Mouse (Mus musculus): Measurements from ENCODE around the gene Pld2. TPM values are rescaled to one million over a fixed set of nuclear protein-coding genes. Genes with fewer than 3 reads are reported as not detected.
"Not testable (repeated sequence)": the region's sequence is repeated elsewhere in the genome, so short reads cannot be mapped to it uniquely, and the experiment has no call there.

Gene Pld2
- polyA plus RNA-seq, 1 experiment from 2014 or later = 2.0 TPM

- 77% methylated on average over 7 of the region's 7 CpGs for WGBS
- Histone ChIP-seq H3K9me3 (replicated peaks) (no peaks in the 10 kb centered on the region), H3K27me3 (ENCODE audit: low read depth, poor library complexity, severe bottlenecking) (no peaks in the 10 kb centered on the region), H3K4me3 (no peak overlapping the region), H3K27ac (no peak overlapping the region), H3K4me1 (peaks cover 43% of the 10 kb centered on the region), H3K36me3 (peaks cover 16% of the 10 kb centered on the region)
- DNase-seq (ENCODE audit: low spot score) = no peak
Observed at GRCm38 (mm10) chr11:70566586-70566985, 26.7 kb downstream of the Pld2 start.

- H3K27ac ChIP-seq; H3K4me3 ChIP-seq; H3K27me3 ChIP-seq (ENCODE audit: low read depth, poor library complexity, severe bottlenecking); DNase-seq (ENCODE audit: low spot score); H3K9me3 ChIP-seq (replicated peaks): not testable (repeated sequence)
- Histone ChIP-seq H3K36me3 (peaks cover 20% of the 10 kb centered on the region), H3K4me1 (peaks cover 20% of the 10 kb centered on the region)
- 93% methylated on average over 1 of the region's 1 CpGs for WGBS
Observed at GRCm38 (mm10) chr11:70570614-70571013, 30.8 kb downstream of the Pld2 start.

GRCm38 (mm10) chr11:70571641-70572040, 31.8 kb downstream of the Pld2 start:
- H3K9me3 ChIP-seq (replicated peaks) = no peaks in the 10 kb centered on the region
- H3K36me3 ChIP-seq = peaks cover 18% of the 10 kb centered on the region
- H3K27ac ChIP-seq = no peak overlapping the region
- H3K27me3 ChIP-seq (ENCODE audit: low read depth, poor library complexity, severe bottlenecking) = no peaks in the 10 kb centered on the region
- DNase-seq (ENCODE audit: low spot score) = no peak
- H3K4me3 ChIP-seq = no peak overlapping the region
- H3K4me1 ChIP-seq = peaks cover 10% of the 10 kb centered on the region
- 85% methylated on average over 1 of the region's 1 CpGs for WGBS

GRCm38 (mm10) chr11:70572348-70572902, 32.6 kb downstream of the Pld2 start:
- WGBS = 74% methylated on average over 5 of the region's 5 CpGs
- H3K4me1 ChIP-seq = 0 out of 2 replicates have a peak, but pooled peaks cover 4% of the 10 kb centered on the region
- H3K9me3 ChIP-seq (replicated peaks) = no peaks in the 10 kb centered on the region
- no peaks in the 10 kb centered on the region for H3K27me3 ChIP-seq (ENCODE audit: low read depth, poor library complexity, severe bottlenecking)
- peaks cover 13% of the 10 kb centered on the region for H3K36me3 ChIP-seq
- DNase-seq (ENCODE audit: low spot score) = no peak
- H3K4me3 ChIP-seq = no peak overlapping the region
- no peak overlapping the region for H3K27ac ChIP-seq

GRCm38 (mm10) chr11:70573872-70574271, 34.0 kb downstream of the Pld2 start:
- no peak for DNase-seq (ENCODE audit: low spot score)
- WGBS = 91% methylated on average over 6 of the region's 6 CpGs
- Histone ChIP-seq H3K4me1 (0 out of 2 replicates have a peak, but pooled peaks cover 4% of the 10 kb centered on the region), H3K36me3 (0 out of 2 replicates have a peak, but pooled peaks cover 4% of the 10 kb centered on the region), H3K4me3 (no peak overlapping the region), H3K27me3 (ENCODE audit: low read depth, poor library complexity, severe bottlenecking) (no peaks in the 10 kb centered on the region), H3K27ac (no peak overlapping the region), H3K9me3 (replicated peaks) (no peaks in the 10 kb centered on the region)

GRCm38 (mm10) chr11:70577201-70577600, 37.3 kb downstream of the Pld2 start:
- DNase-seq (ENCODE audit: low spot score) = no peak
- no peak overlapping the region for H3K27ac ChIP-seq
- WGBS = 95% methylated on average over 3 of the region's 3 CpGs
- H3K4me1 ChIP-seq = peaks cover 22% of the 10 kb centered on the region
- H3K9me3 ChIP-seq (replicated peaks) = no peaks in the 10 kb centered on the region
- peaks cover 6% of the 10 kb centered on the region for H3K36me3 ChIP-seq
- no peaks in the 10 kb centered on the region for H3K27me3 ChIP-seq (ENCODE audit: low read depth, poor library complexity, severe bottlenecking)
- H3K4me3 ChIP-seq = no peak overlapping the region

- DNase-seq (ENCODE audit: low spot score) = no peak
- H3K4me3 ChIP-seq = no peak overlapping the region
- H3K27ac ChIP-seq = no peak overlapping the region
- 93% methylated on average over 6 of the region's 6 CpGs for WGBS
- peaks cover 26% of the 10 kb centered on the region for H3K4me1 ChIP-seq
- H3K9me3 ChIP-seq (replicated peaks) = no peaks in the 10 kb centered on the region
- no peaks in the 10 kb centered on the region for H3K27me3 ChIP-seq (ENCODE audit: low read depth, poor library complexity, severe bottlenecking)
- peaks cover 6% of the 10 kb centered on the region for H3K36me3 ChIP-seq
Observed at GRCm38 (mm10) chr11:70578962-70579361, 39.1 kb downstream of the Pld2 start.

GRCm38 (mm10) chr11:70579710-70580357, 40.0 kb downstream of the Pld2 start:
- 83% methylated on average over 9 of the region's 9 CpGs for WGBS
- no peaks in the 10 kb centered on the region for H3K9me3 ChIP-seq (replicated peaks)
- H3K4me3 ChIP-seq = no peak overlapping the region
- H3K4me1 ChIP-seq = peaks cover 30% of the 10 kb centered on the region
- no peak for DNase-seq (ENCODE audit: low spot score)
- H3K36me3 ChIP-seq = peaks cover 6% of the 10 kb centered on the region
- 0 out of 2 replicates have a peak overlapping the region, but pooled peaks have one; percentile 4 for H3K27ac ChIP-seq
- H3K27me3 ChIP-seq (ENCODE audit: low read depth, poor library complexity, severe bottlenecking) = no peaks in the 10 kb centered on the region

GRCm38 (mm10) chr11:70580358-70580720, 40.5 kb downstream of the Pld2 start:
- H3K4me3 ChIP-seq = no peak overlapping the region
- WGBS = 53% methylated on average over 5 of the region's 5 CpGs
- no peaks in the 10 kb centered on the region for H3K9me3 ChIP-seq (replicated peaks)
- DNase-seq (ENCODE audit: low spot score) = no peak
- peaks cover 35% of the 10 kb centered on the region for H3K4me1 ChIP-seq
- no peaks in the 10 kb centered on the region for H3K27me3 ChIP-seq (ENCODE audit: low read depth, poor library complexity, severe bottlenecking)
- H3K27ac ChIP-seq = peak overlapping the region; percentile 5; the same call in 1 of the 2 replicates
- H3K36me3 ChIP-seq = peaks cover 6% of the 10 kb centered on the region

- no peaks in the 10 kb centered on the region for H3K27me3 ChIP-seq (ENCODE audit: low read depth, poor library complexity, severe bottlenecking)
- no peak for DNase-seq (ENCODE audit: low spot score)
- H3K27ac ChIP-seq = no peak overlapping the region
- peaks cover 41% of the 10 kb centered on the region for H3K4me1 ChIP-seq
- no peaks in the 10 kb centered on the region for H3K9me3 ChIP-seq (replicated peaks)
- WGBS = 84% methylated on average over 3 of the region's 3 CpGs
- H3K36me3 ChIP-seq = peaks cover 6% of the 10 kb centered on the region
- no peak overlapping the region for H3K4me3 ChIP-seq
Observed at GRCm38 (mm10) chr11:70580921-70581320, 41.1 kb downstream of the Pld2 start.

GRCm38 (mm10) chr11:70582196-70582595, 42.3 kb downstream of the Pld2 start:
- 73% methylated on average over 3 of the region's 3 CpGs for WGBS
- Histone ChIP-seq H3K27ac (no peak overlapping the region), H3K4me3 (no peak overlapping the region), H3K4me1 (peaks cover 42% of the 10 kb centered on the region), H3K27me3 (ENCODE audit: low read depth, poor library complexity, severe bottlenecking) (no peaks in the 10 kb centered on the region), H3K9me3 (replicated peaks) (no peaks in the 10 kb centered on the region), H3K36me3 (peaks cover 6% of the 10 kb centered on the region)
- no peak for DNase-seq (ENCODE audit: low spot score)

GRCm38 (mm10) chr11:70583022-70583714, 43.3 kb downstream of the Pld2 start:
- Histone ChIP-seq H3K36me3 (peaks cover 10% of the 10 kb centered on the region), H3K4me1 (peaks cover 42% of the 10 kb centered on the region), H3K4me3 (no peak overlapping the region), H3K9me3 (replicated peaks) (no peaks in the 10 kb centered on the region), H3K27ac (no peak overlapping the region), H3K27me3 (ENCODE audit: low read depth, poor library complexity, severe bottlenecking) (no peaks in the 10 kb centered on the region)
- DNase-seq (ENCODE audit: low spot score) = no peak
- 78% methylated on average over 6 of the region's 6 CpGs for WGBS

GRCm38 (mm10) chr11:70583775-70584174, 43.9 kb downstream of the Pld2 start:
- 0 out of 2 replicates have a peak overlapping the region, but pooled peaks have one; percentile 7 for H3K27ac ChIP-seq

More at GRCm38 (mm10) chr11:70583775-70584174, 43.9 kb downstream of the Pld2 start:
- Histone ChIP-seq H3K36me3 (peaks cover 14% of the 10 kb centered on the region), H3K4me1 (peaks cover 42% of the 10 kb centered on the region), H3K9me3 (replicated peaks) (no peaks in the 10 kb centered on the region), H3K4me3 (no peak overlapping the region), H3K27me3 (ENCODE audit: low read depth, poor library complexity, severe bottlenecking) (no peaks in the 10 kb centered on the region)
- WGBS = 90% methylated on average over 7 of the region's 7 CpGs
- DNase-seq (ENCODE audit: low spot score) = no peak

Data from limb, embryonic 10.5 days (tissue).